Mouse (Mus musculus) midbrain, embryonic 11.5 days (tissue): Measurements from ENCODE around the gene Maz. TPM values are rescaled to one million over a fixed set of nuclear protein-coding genes. Genes with fewer than 3 reads are reported as not detected.

Source experiments
- ATAC-seq: fragments of 200-750 bp; cut with Nextera tagmentation; 2 replicates; pipeline ENCODE4 v1.8.0; 2017; ENCODE audit warnings: moderate TSS enrichment, moderate library complexity; ENCODE audit not compliant: low FRiP score
- DNase-seq: peaks from one replicate; pipeline ENCODE4 v3.0.0; 2015; ENCODE audit warnings: low spot score; ENCODE audit errors: missing footprints
- H3K27ac ChIP-seq: fragments of 300-500 bp; sonication (generic); 2 replicates; pipeline ENCODE4 v1.5.1; 2014; ENCODE audit warnings: low read depth, low read length
- H3K27me3 ChIP-seq: fragments of 300-500 bp; sonication (generic); 2 replicates; pipeline ENCODE4 v1.6.1; 2014; ENCODE audit warnings: mild to moderate bottlenecking, low read length, moderate library complexity, mixed read lengths; ENCODE audit not compliant: control insufficient read depth, insufficient read depth
- H3K36me3 ChIP-seq: fragments of 300-500 bp; sonication (generic); 2 replicates; pipeline ENCODE4 v1.6.1; 2014; ENCODE audit warnings: mild to moderate bottlenecking, low read length, moderate library complexity, mixed read lengths; ENCODE audit not compliant: control insufficient read depth, insufficient read depth
- H3K4me1 ChIP-seq: fragments of 300-500 bp; sonication (generic); 2 replicates; pipeline ENCODE4 v1.6.1; 2014; ENCODE audit warnings: low read length; ENCODE audit not compliant: control insufficient read depth, insufficient read depth
- H3K4me2 ChIP-seq: fragments of 300-500 bp; sonication (generic); 2 replicates; pipeline ENCODE4 v1.6.1; 2014; ENCODE audit warnings: mild to moderate bottlenecking, moderate library complexity
- H3K4me3 ChIP-seq: fragments of 300-500 bp; sonication (generic); 2 replicates; pipeline ENCODE4 v1.5.1; 2014; ENCODE audit warnings: low read depth, low read length
- H3K9ac ChIP-seq: fragments of 300-500 bp; sonication (generic); 2 replicates; pipeline ENCODE4 v1.6.1; 2014; ENCODE audit warnings: low read length
- H3K9me3 ChIP-seq: fragments of 300-500 bp; sonication (generic); 2 replicates; pipeline ENCODE4 v1.6.1; 2016; ENCODE audit warnings: low read length; ENCODE audit not compliant: control insufficient read depth
- WGBS: fragments of 180-500 bp; shearing (Covaris S2); extraction: QIAGEN DNeasy Blood & Tissue Kit; methylation state at CpG from one replicate; pipeline ENCODE4 v1.1.7; 2014; 5-methylcytosine and 5-hydroxymethylcytosine counted together
- polyA plus RNA-seq: library from polyadenylated mRNA; unstranded; fragments of >200 nt; fragmentation: Nextera tagmentation; extraction: Ambion mirVana; gene quantifications from 2 replicates; pipeline ENCODE4 v1.2.1, GENCODE M21; 2014

The Maz gene
- polyA plus RNA-seq, 1 experiment from 2014 or later: 80.7 TPM

DNA sequence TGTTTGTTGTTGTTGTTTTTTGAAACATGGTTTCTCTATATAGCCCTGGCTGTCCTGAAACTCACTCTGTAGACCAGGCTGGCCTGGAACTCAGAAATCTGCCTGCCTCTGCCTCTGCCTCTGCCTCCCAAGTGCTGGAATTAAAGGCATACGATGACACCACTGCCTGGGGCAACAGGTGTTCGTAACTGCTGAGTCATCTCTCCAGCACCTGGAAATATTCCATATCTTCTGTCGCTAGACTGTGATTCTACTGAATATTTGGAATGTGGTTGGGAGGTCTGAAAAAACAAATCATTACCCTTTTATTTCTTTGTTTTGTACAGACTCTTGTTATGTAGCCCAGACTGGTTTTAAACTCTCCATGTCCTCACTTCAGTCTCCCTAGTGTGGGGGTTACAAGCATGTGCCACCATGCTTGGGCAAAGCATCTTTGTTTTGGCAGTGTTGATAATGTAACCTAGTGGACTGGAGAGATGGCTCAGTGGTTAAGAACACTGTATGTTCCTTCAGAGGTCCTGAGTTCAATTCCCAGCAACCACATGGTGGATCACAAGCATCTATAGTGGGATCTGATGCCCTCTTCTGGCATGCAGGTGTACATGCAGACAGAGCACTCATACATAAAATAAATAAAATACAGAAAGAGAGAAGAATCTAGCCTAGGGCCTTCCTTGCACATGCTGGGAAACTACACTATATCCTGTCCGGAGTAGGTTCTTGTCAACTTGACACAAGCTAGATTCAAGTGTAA, 22.5 kb downstream of the Maz start:
- Histone ChIP-seq H3K27me3 (no peaks in the 10 kb centered on the region), H3K4me2 (no peak overlapping the region), H3K4me3 (no peak overlapping the region), H3K9ac (no peak overlapping the region), H3K9me3 (no peaks in the 10 kb centered on the region), H3K27ac (no peak overlapping the region), H3K4me1 (no peaks in the 10 kb centered on the region), H3K36me3 (no peaks in the 10 kb centered on the region)
- ATAC-seq (no peak), DNase-seq (no peak)
- 92% methylated on average over 4 of the region's 4 CpGs for WGBS

- H3K27ac ChIP-seq: no peak overlapping the region
- ATAC-seq (no peak), DNase-seq (no peak)
- H3K36me3 ChIP-seq: no peaks in the 10 kb centered on the region
- no peak overlapping the region for H3K9ac ChIP-seq
- H3K4me1 ChIP-seq: no peaks in the 10 kb centered on the region
- no peak overlapping the region for H3K4me2 ChIP-seq
- H3K27me3 ChIP-seq: no peaks in the 10 kb centered on the region
- 88% methylated on average over 5 of the region's 5 CpGs for WGBS
- no peaks in the 10 kb centered on the region for H3K9me3 ChIP-seq
- no peak overlapping the region for H3K4me3 ChIP-seq
These were observed 23.2 kb downstream of the Maz start for GRCm38 (mm10) chr7:127003620-127004019.

- Histone ChIP-seq H3K4me1 (no peaks in the 10 kb centered on the region), H3K9me3 (no peaks in the 10 kb centered on the region; the same call in 1 of the 2 replicates), H3K27me3 (no peaks in the 10 kb centered on the region), H3K36me3 (no peaks in the 10 kb centered on the region), H3K4me3 (no peak overlapping the region), H3K27ac (no peak overlapping the region), H3K9ac (no peak overlapping the region), H3K4me2 (no peak overlapping the region)
- WGBS: 85% methylated on average over 10 of the region's 10 CpGs
- peak; percentile 70 for DNase-seq
- ATAC-seq: no peak
These were observed 27.3 kb downstream of the Maz start for GRCm38 (mm10) chr7:126999568-126999967.

DNA sequence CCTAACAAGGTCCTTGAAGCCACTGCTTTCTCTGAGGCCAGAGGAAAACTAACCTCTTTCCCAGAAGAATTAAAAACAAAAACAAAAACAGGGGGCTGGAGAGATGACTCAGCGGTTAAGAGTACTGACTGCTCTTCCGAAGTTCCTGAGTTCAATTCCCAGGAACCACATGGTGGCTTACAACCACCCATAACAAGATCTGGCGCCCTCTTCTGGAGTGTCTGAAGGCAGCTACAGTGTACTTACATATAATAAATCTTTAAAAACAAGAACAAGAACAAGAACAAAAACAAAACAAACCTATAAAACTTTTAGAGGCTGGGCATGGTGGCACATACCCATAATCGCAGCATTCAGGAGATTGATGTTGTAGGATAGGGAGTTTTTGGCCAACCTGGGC, 30.4 kb downstream of the Maz start:
- ATAC-seq (no peak), DNase-seq (no peak)
- Histone ChIP-seq H3K9ac (no peak overlapping the region), H3K4me3 (no peak overlapping the region), H3K27ac (no peak overlapping the region), H3K9me3 (no peaks in the 10 kb centered on the region; the same call in 1 of the 2 replicates), H3K4me1 (no peaks in the 10 kb centered on the region), H3K27me3 (no peaks in the 10 kb centered on the region), H3K36me3 (no peaks in the 10 kb centered on the region), H3K4me2 (no peak overlapping the region)
- 79% methylated on average over 4 of the region's 4 CpGs for WGBS

DNA sequence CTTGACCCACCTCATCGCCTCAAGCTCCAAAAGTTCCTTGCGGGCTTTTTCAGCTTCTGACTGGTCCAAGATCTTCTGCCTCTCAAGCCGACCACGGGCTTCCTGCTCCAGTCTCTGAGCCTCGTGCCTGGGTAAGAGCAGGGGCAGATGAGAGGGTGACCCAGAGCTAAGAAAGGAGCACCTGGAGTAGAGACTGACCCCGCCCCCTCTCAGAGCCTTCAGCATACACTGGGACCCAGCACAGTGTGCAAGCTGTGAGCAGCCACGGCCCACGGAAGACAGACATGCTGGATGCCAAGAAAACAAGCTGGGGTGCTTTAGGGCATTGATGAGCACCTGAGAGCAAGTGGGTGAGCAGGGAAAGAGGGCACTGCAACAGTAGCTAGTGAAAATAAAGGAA, 38.0 kb downstream of the Maz start:
- no peaks in the 10 kb centered on the region for H3K4me1 ChIP-seq
- no peaks in the 10 kb centered on the region for H3K9me3 ChIP-seq
- DNase-seq (no peak), ATAC-seq (no peak)
- no peaks in the 10 kb centered on the region for H3K36me3 ChIP-seq
- 70% methylated on average over 8 of the region's 8 CpGs for WGBS
- no peaks in the 10 kb centered on the region for H3K27me3 ChIP-seq
- no peak overlapping the region for H3K4me2 ChIP-seq
- no peak overlapping the region for H3K9ac ChIP-seq
- H3K27ac ChIP-seq: no peak overlapping the region
- no peak overlapping the region for H3K4me3 ChIP-seq

- Histone ChIP-seq H3K36me3 (no peaks in the 10 kb centered on the region), H3K9me3 (no peaks in the 10 kb centered on the region), H3K4me3 (no peak overlapping the region), H3K4me1 (no peaks in the 10 kb centered on the region), H3K27ac (no peak overlapping the region), H3K27me3 (no peaks in the 10 kb centered on the region), H3K4me2 (no peak overlapping the region), H3K9ac (no peak overlapping the region)
- DNase-seq: no peak
- no peak for ATAC-seq
- 51% methylated on average over 9 of the region's 9 CpGs for WGBS
These were observed 40.5 kb downstream of the Maz start for GRCm38 (mm10) chr7:126986319-126986718.

- Histone ChIP-seq H3K4me1 (no peaks in the 10 kb centered on the region), H3K27ac (no peak overlapping the region), H3K4me2 (no peak overlapping the region), H3K9me3 (no peaks in the 10 kb centered on the region), H3K27me3 (no peaks in the 10 kb centered on the region), H3K4me3 (no peak overlapping the region), H3K9ac (no peak overlapping the region), H3K36me3 (peaks cover 4% of the 10 kb centered on the region)
- 61% methylated on average over 10 of the region's 10 CpGs for WGBS
- DNase-seq (no peak), ATAC-seq (no peak)
These were observed 42.0 kb downstream of the Maz start for GRCm38 (mm10) chr7:126984667-126985444.

- Histone ChIP-seq H3K4me3 (no peak overlapping the region), H3K27me3 (no peaks in the 10 kb centered on the region), H3K9ac (no peak overlapping the region), H3K4me2 (no peak overlapping the region), H3K9me3 (no peaks in the 10 kb centered on the region), H3K36me3 (peaks cover 11% of the 10 kb centered on the region), H3K4me1 (no peaks in the 10 kb centered on the region), H3K27ac (no peak overlapping the region)
- 85% methylated on average over 7 of the region's 7 CpGs for WGBS
- no peak for DNase-seq
- ATAC-seq: no peak
These were observed 43.7 kb downstream of the Maz start for GRCm38 (mm10) chr7:126983113-126983512.

DNA sequence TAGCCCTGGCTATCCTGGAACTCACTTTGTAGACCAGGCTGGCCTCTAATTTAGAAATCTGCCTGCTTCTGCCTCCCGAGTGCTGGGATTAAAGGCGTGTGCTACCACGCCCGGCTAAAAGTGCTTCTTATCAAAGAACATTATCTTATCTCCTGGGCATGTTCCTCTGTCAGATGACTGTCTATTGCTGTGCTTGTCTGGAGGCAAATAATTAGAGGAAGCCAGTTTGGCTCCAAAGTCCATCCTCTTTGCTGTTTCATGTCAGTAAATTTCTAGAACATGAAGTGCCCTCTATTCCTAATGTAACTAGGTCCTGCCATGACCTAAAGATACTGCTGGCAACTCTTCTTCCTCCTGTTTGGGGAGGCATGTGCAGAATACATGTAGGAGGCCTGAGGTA, 44.8 kb downstream of the Maz start:
- Histone ChIP-seq H3K27me3 (no peaks in the 10 kb centered on the region), H3K9ac (no peak overlapping the region), H3K4me1 (peaks cover 2% of the 10 kb centered on the region), H3K27ac (no peak overlapping the region), H3K4me2 (no peak overlapping the region), H3K36me3 (peaks cover 11% of the 10 kb centered on the region), H3K9me3 (no peaks in the 10 kb centered on the region), H3K4me3 (no peak overlapping the region)
- ATAC-seq (no peak), DNase-seq (no peak)
- 87% methylated on average over 4 of the region's 4 CpGs for WGBS
